Mouse (Mus musculus): Measurements from ENCODE around the gene Gm3250. TPM values are rescaled to one million over a fixed set of nuclear protein-coding genes. Genes with fewer than 3 reads are reported as not detected.
"Not testable (repeated sequence)": the region's sequence is repeated elsewhere in the genome, so short reads cannot be mapped to it uniquely, and the experiment has no call there.

Gene Gm3250
- polyA plus RNA-seq (2016; fragmentation: Nextera tagmentation; extraction: Ambion mirVana): not detected in 2 replicates

DNA sequence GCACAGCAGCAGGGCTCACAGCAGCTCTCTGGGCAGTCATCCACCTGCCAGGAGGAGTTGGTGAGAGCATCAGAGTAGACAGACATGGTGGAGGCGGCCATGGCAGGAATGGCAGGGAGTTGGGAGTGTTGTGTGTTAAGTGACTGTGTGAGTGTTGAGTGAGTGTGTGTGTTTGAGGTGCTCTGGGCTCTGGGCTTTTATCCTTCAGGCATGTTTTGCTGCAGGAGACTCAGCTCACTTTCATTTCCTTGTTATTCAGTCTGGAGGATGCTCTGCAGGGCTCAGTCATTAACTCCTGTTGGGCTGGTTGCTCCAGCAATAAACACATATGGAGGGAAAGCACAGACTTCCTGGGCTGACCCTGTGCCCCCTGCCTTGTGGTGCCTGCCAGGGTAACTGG is at the start of gene Gm3250:
Gm3250 (minus strand) TSS at position 101 of the 400 bp plus-strand sequence.
- not testable (repeated sequence) for H3K9me3 ChIP-seq; H3K27ac ChIP-seq; H3K4me1 ChIP-seq; H3K36me3 ChIP-seq; H3K4me3 ChIP-seq; DNase-seq (ENCODE audit: low spot score); H3K27me3 ChIP-seq (ENCODE audit: insufficient read depth, poor library complexity, severe bottlenecking)
- 33% methylated on average over 1 of the region's 1 CpGs for WGBS

DNA sequence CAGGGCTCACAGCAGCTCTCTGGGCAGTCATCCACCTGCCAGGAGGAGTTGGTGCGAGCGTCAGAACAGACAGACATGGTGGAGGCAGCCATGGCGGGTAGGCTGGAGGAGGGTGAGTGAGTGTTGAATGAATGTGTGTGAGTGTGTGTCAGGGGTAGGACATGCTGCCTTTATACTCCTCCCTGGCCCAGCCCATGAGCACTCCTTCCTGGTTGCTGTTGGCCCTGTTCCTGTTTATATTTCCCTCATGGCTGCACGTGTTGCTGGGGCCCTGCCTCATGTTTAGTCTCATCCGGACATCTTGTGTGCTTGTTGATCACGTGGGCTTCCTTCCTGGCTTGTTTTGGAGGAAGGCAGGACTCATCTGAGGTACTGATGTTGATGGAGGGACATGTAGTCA is 44.6 kb upstream of the Gm3250 start, which contains the start of gene Krtap10-4:
Krtap10-4 (minus strand) TSS at position 145 of the 400 bp plus-strand sequence.
- Histone ChIP-seq H3K4me1 (no peaks in the 10 kb centered on the region), H3K4me3 (no peak within 1 kb of the TSS), H3K27ac (no peak within 1 kb of the TSS), H3K27me3 (ENCODE audit: insufficient read depth, poor library complexity, severe bottlenecking) (no peaks in the 10 kb centered on the region), H3K9me3 (no peaks in the 10 kb centered on the region), H3K36me3 (no peaks in the 10 kb centered on the region)
- 69% methylated on average over 6 of the region's 6 CpGs for WGBS
- no peak for DNase-seq (ENCODE audit: low spot score)

- no peak overlapping the region for H3K27ac ChIP-seq
- H3K27me3 ChIP-seq (ENCODE audit: insufficient read depth, poor library complexity, severe bottlenecking): no peaks in the 10 kb centered on the region
- no peak for DNase-seq (ENCODE audit: low spot score)
- WGBS: 34% methylated on average over 4 of the region's 4 CpGs
- H3K9me3 ChIP-seq: no peaks in the 10 kb centered on the region
- H3K4me3 ChIP-seq: no peak overlapping the region
- no peaks in the 10 kb centered on the region for H3K4me1 ChIP-seq
- no peaks in the 10 kb centered on the region for H3K36me3 ChIP-seq
Measured at GRCm38 (mm10) chr10:77819203-77819602, 36.9 kb upstream of the Gm3250 start.

GRCm38 (mm10) chr10:77818523-77818922 is 36.2 kb upstream of the Gm3250 start:
- Histone ChIP-seq H3K36me3 (no peaks in the 10 kb centered on the region), H3K4me3 (no peak overlapping the region), H3K27me3 (ENCODE audit: insufficient read depth, poor library complexity, severe bottlenecking) (no peaks in the 10 kb centered on the region), H3K9me3 (no peaks in the 10 kb centered on the region), H3K4me1 (no peaks in the 10 kb centered on the region), H3K27ac (no peak overlapping the region)
- WGBS: 92% methylated on average over 4 of the region's 4 CpGs
- DNase-seq (ENCODE audit: low spot score): no peak

DNA sequence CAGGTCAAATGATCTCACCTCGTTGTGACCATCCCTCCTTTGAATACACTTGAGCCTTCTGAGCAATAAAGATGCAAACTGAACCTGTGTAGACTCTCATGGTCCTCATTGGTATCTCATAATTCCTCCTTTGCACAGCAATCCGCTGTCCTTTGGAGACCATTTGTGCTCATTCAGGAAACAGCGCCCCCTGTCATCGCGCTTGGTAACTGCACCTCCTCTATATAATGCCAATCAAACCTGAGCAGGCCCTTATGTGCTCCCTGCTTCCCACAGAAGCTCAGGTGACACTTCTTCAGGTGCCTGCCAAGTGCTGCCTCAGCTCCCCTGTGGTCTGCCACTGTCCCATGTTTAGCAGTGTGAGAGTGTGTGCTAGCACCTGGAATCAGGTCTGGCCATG is 33.2 kb upstream of the Gm3250 start:
- H3K4me3 ChIP-seq: no peak overlapping the region
- 18% methylated on average over 5 of the region's 5 CpGs for WGBS

DNA sequence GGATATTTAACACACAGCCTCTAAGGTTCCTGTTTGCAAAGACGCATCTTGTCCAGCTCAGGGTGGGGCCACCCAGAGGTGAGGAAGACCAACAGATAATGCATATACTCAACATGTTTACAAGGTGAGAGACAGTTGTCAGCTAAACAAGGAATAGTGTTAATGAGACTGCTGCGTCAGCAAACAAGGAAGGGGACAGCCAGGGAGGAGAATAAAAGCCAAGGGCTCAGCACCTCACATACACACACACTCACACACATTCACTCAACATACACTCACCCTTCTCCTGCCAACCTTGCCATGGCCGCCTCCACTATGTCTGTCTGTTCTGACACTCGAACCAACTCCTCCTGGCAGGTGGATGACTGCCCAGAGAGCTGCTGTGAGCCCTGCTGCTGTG is 32.0 kb upstream of the Gm3250 start, which contains the start of gene Gm2696:
Gm2696 (plus strand) TSS at position 301 of the 400 bp plus-strand sequence.
- H3K27ac ChIP-seq: no peak within 1 kb of the TSS
- H3K9me3 ChIP-seq: no peaks in the 10 kb centered on the region
- H3K27me3 ChIP-seq (ENCODE audit: insufficient read depth, poor library complexity, severe bottlenecking): no peaks in the 10 kb centered on the region
- no peaks in the 10 kb centered on the region for H3K36me3 ChIP-seq
- no peak within 1 kb of the TSS for H3K4me3 ChIP-seq
- WGBS: 39% methylated on average over 4 of the region's 4 CpGs
- no peak for DNase-seq (ENCODE audit: low spot score)
- no peaks in the 10 kb centered on the region for H3K4me1 ChIP-seq

More for the DNA sequence above, 33.2 kb upstream of the Gm3250 start:
- H3K27me3 ChIP-seq (ENCODE audit: insufficient read depth, poor library complexity, severe bottlenecking): no peaks in the 10 kb centered on the region
- H3K36me3 ChIP-seq: no peaks in the 10 kb centered on the region
- no peak overlapping the region for H3K27ac ChIP-seq
- H3K9me3 ChIP-seq: no peaks in the 10 kb centered on the region
- H3K4me1 ChIP-seq: no peaks in the 10 kb centered on the region
- no peak for DNase-seq (ENCODE audit: low spot score)

DNA sequence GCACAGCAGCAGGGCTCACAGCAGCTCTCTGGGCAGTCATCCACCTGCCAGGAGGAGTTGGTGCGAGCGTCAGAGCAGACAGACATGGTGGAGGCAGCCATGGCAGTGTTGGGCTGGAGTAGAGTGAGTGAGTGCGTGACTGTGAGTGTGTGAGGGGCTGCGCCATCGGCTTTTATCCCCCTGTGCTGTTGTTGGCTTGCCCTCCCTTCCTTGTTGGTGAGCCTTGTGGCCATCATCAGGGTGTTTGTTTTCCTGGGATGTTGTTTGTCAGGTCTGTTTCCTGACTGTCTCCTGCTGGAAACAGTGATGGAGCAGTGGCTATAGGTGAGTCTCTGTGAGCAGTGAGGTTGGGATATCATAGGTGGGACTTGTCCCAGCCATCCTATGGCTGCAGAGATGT is 29.4 kb upstream of the Gm3250 start, which contains the start of gene Gm9507:
Gm9507 (minus strand) TSS at position 101 of the 400 bp plus-strand sequence.
- Histone ChIP-seq H3K27me3 (ENCODE audit: insufficient read depth, poor library complexity, severe bottlenecking) (no peaks in the 10 kb centered on the region), H3K27ac (no peak within 1 kb of the TSS), H3K36me3 (no peaks in the 10 kb centered on the region), H3K4me1 (no peaks in the 10 kb centered on the region), H3K9me3 (0 out of 2 replicates have a peak, but pooled peaks cover 2% of the 10 kb centered on the region), H3K4me3 (no peak within 1 kb of the TSS)
- no peak for DNase-seq (ENCODE audit: low spot score)
- 74% methylated on average over 5 of the region's 5 CpGs for WGBS

GRCm38 (mm10) chr10:77804095-77804494 is 21.8 kb upstream of the Gm3250 start:
- Histone ChIP-seq H3K4me1 (peaks cover 4% of the 10 kb centered on the region), H3K9me3 (0 out of 2 replicates have a peak, but pooled peaks cover 2% of the 10 kb centered on the region), H3K27me3 (ENCODE audit: insufficient read depth, poor library complexity, severe bottlenecking) (no peaks in the 10 kb centered on the region), H3K27ac (no peak overlapping the region), H3K36me3 (no peaks in the 10 kb centered on the region), H3K4me3 (no peak overlapping the region)
- no peak for DNase-seq (ENCODE audit: low spot score)
- WGBS: 70% methylated on average over 3 of the region's 3 CpGs

DNA sequence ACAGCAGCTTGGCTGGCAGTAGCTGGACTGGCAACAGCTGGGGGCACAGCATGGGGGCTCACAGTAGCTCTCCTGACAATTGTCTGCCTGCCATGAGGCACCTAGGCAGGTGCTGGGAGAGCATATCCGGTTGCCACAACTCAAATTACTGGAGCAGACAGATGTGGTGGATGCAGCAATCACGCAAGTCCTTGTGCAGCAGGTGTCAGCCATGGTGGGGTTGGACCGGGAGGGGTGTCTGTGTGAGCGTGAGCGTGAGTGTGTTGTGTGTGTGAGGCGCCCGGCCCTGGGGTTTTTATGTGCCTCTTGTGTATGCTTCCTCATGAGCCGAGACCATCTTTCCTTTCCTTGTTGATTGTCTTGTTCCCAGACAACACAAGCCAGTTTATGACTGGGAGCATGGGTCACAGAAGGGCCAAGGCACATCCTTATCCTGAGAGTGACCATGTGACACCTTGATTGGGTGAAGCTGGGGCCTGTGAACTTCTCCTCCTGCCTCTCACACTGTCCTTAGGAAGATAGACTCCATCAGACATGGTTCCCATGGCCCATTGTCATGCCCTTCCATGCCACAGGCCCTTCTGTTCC is 16.7 kb upstream of the Gm3250 start, which contains the start of gene Gm19668:
Gm19668 (minus strand) TSS at position 213 of the 588 bp plus-strand sequence.
- H3K4me3 ChIP-seq: no peak within 1 kb of the TSS
- H3K27ac ChIP-seq: peak within 1 kb of the TSS; percentile 31; the same call in 1 of the 2 replicates
- H3K9me3 ChIP-seq: no peaks in the 10 kb centered on the region
- no peak for DNase-seq (ENCODE audit: low spot score)
- peaks cover 26% of the 10 kb centered on the region for H3K4me1 ChIP-seq
- no peaks in the 10 kb centered on the region for H3K27me3 ChIP-seq (ENCODE audit: insufficient read depth, poor library complexity, severe bottlenecking)
- no peaks in the 10 kb centered on the region for H3K36me3 ChIP-seq
- 58% methylated on average over 8 of the region's 8 CpGs for WGBS

DNA sequence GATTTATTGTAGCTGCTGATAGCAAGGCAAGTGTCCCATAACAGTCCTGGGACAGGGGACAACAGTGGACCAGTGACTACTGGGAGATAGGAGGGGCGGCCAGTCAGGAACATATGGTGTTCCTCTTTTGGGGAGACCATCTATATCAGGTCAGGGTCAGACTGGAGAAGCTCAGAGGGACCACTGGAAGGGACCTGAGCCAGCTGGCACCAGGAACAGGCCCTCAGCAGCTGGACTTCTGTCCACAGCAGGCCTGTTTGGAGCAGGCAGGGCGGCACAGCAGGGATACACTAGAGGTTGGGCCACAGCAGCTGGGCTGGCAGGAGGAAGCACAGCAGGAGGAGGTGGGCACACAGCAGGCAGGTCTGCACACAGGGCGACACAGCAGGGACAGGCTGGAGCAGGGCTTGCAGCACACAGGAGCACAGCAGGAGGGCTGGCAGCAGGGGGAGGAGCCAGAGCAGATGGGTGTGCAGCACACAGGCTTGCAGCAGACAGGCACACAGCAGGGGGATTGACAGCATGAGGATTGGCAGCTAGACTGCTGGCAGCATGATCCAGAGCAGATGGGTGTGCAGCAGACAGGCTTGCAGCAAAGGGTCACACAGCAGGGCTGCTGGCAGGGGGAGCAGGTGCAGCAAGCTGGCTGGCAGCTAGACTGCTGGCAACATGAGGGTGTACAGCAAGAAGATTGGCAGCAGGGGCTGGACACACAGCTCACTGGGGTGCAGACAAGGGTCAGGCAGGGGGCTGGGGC is 16.0 kb upstream of the Gm3250 start:
- not testable (repeated sequence) for H3K4me3 ChIP-seq; DNase-seq (ENCODE audit: low spot score); H3K9me3 ChIP-seq; H3K36me3 ChIP-seq; H3K27me3 ChIP-seq (ENCODE audit: insufficient read depth, poor library complexity, severe bottlenecking)
- WGBS: 27% methylated on average over 3 of the region's 3 CpGs
- peaks cover 26% of the 10 kb centered on the region for H3K4me1 ChIP-seq
- peak overlapping the region; percentile 31; the same call in 1 of the 2 replicates for H3K27ac ChIP-seq

DNA sequence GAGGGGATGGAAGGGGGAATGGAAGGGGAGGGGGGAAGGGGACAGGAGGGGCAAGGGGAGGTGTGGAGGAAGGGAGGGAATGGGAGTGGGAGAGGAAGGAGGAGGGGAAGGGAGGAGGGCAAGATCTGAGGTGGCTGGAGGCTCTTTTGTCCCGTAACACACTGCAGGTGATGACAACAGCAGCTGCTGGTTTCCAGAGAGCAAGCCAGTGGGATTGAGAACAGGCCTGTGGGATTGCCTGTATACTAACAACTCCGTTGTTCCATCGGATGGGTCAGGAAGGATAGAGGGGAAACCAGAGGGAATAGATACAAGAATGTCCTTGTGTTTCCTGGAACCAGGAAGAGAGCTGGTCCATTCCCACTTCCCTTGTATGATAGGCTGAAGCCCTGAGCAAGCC is 15.3 kb upstream of the Gm3250 start:
- WGBS: 12% methylated on average over 3 of the region's 3 CpGs
- Histone ChIP-seq H3K36me3 (no peaks in the 10 kb centered on the region), H3K4me3 (no peak overlapping the region), H3K9me3 (no peaks in the 10 kb centered on the region), H3K4me1 (peaks cover 26% of the 10 kb centered on the region), H3K27ac (peak overlapping the region; percentile 31; the same call in 1 of the 2 replicates), H3K27me3 (ENCODE audit: insufficient read depth, poor library complexity, severe bottlenecking) (no peaks in the 10 kb centered on the region)
- DNase-seq (ENCODE audit: low spot score): no peak

DNA sequence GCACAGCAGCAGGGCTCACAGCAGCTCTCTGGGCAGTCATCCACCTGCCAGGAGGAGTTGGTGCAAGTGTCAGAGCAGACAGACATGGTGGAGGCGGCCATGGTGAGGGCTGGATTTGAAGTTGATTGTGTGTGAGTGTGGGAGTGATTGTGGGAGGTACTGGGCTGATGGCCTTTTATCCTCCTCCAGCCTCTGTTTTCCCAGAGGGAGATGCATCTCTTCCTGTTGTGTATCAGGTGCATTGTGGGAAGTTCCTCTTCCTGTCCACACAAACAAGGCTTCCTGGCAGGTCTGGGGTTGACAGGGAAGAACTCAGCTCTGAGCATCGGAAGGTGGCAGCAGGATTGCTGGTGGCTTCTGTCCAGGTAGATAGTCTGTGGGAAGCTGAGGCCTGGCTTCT is 12.6 kb upstream of the Gm3250 start, which contains the start of gene Gm9639:
Gm9639 (minus strand) TSS at position 101 of the 400 bp plus-strand sequence.
- no peaks in the 10 kb centered on the region for H3K9me3 ChIP-seq
- no peaks in the 10 kb centered on the region for H3K36me3 ChIP-seq
- WGBS: 43% methylated on average over 2 of the region's 2 CpGs
- no peak within 1 kb of the TSS for H3K27ac ChIP-seq
- peaks cover 26% of the 10 kb centered on the region for H3K4me1 ChIP-seq
- no peaks in the 10 kb centered on the region for H3K27me3 ChIP-seq (ENCODE audit: insufficient read depth, poor library complexity, severe bottlenecking)
- no peak for DNase-seq (ENCODE audit: low spot score)
- H3K4me3 ChIP-seq: no peak within 1 kb of the TSS

GRCm38 (mm10) chr10:77788621-77789020 is 6.3 kb upstream of the Gm3250 start:
- Histone ChIP-seq H3K4me3 (no peak overlapping the region), H3K27me3 (ENCODE audit: insufficient read depth, poor library complexity, severe bottlenecking) (no peaks in the 10 kb centered on the region), H3K4me1 (0 out of 2 replicates have a peak, but pooled peaks cover 3% of the 10 kb centered on the region), H3K27ac (no peak overlapping the region), H3K36me3 (no peaks in the 10 kb centered on the region), H3K9me3 (no peaks in the 10 kb centered on the region)
- WGBS: 75% methylated on average over 2 of the region's 2 CpGs
- no peak for DNase-seq (ENCODE audit: low spot score)
